Mouse (Mus musculus) liver, embryonic 16.5 days (tissue): ENCODE results near the gene Dnmt1. TPM values are rescaled to one million over a fixed set of nuclear protein-coding genes. Genes with fewer than 3 reads are reported as not detected.

Source experiments
- ATAC-seq: fragments of 200-750 bp; cut with Nextera tagmentation; 2 replicates; pipeline ENCODE4 v1.8.0; 2017; ENCODE audit warnings: low read depth, mild to moderate bottlenecking, moderate number of reproducible peaks, moderate library complexity
- H3K27ac ChIP-seq: fragments of 300-500 bp; sonication (generic); 2 replicates; pipeline ENCODE4 v1.5.1; 2014; ENCODE audit warnings: mild to moderate bottlenecking, low read length
- H3K27me3 ChIP-seq: fragments of 300-500 bp; sonication (generic); 2 replicates; pipeline ENCODE4 v1.6.1; 2014; ENCODE audit warnings: low read depth, low read length, mixed read lengths; ENCODE audit not compliant: control insufficient read depth, insufficient read depth
- H3K36me3 ChIP-seq: fragments of 300-500 bp; sonication (generic); 2 replicates; pipeline ENCODE4 v1.6.1; 2014; ENCODE audit warnings: mild to moderate bottlenecking; ENCODE audit not compliant: control insufficient read depth, insufficient read depth
- H3K4me1 ChIP-seq: fragments of 300-500 bp; sonication (generic); 2 replicates; pipeline ENCODE4 v1.6.1; 2014; ENCODE audit warnings: low read depth, low read length, mixed read lengths; ENCODE audit not compliant: control insufficient read depth
- H3K4me2 ChIP-seq: fragments of 300-500 bp; sonication (generic); 2 replicates; pipeline ENCODE4 v1.6.1; 2014; ENCODE audit warnings: low read depth, low read length, mixed read lengths
- H3K4me3 ChIP-seq: fragments of 300-500 bp; sonication (generic); 2 replicates; pipeline ENCODE4 v1.5.1; 2014; ENCODE audit warnings: low read depth, mild to moderate bottlenecking, low read length
- H3K9ac ChIP-seq: fragments of 300-500 bp; sonication (generic); 2 replicates; pipeline ENCODE4 v1.6.1; 2014; ENCODE audit warnings: low read depth, low read length
- H3K9me3 ChIP-seq: fragments of 300-500 bp; sonication (generic); replicated peaks from 2 replicates; pipeline ENCODE4 v1.6.1; 2016; ENCODE audit warnings: low read length; ENCODE audit not compliant: control insufficient read depth
- WGBS: fragments of 180-500 bp; shearing (Covaris S2); extraction: QIAGEN DNeasy Blood & Tissue Kit; methylation state at CpG from one replicate; pipeline ENCODE4 v1.1.7; 2014; ENCODE audit not compliant: insufficient replicate concordance; 5-methylcytosine and 5-hydroxymethylcytosine counted together
- polyA plus RNA-seq: library from polyadenylated mRNA; unstranded; fragments of >200 nt; fragmentation: Nextera tagmentation; extraction: Ambion mirVana; gene quantifications from 2 replicates; pipeline ENCODE4 v1.2.1, GENCODE M21; 2015

Dnmt1 gene
- polyA plus RNA-seq, 1 experiment from 2014 or later: 55.7 TPM

DNA sequence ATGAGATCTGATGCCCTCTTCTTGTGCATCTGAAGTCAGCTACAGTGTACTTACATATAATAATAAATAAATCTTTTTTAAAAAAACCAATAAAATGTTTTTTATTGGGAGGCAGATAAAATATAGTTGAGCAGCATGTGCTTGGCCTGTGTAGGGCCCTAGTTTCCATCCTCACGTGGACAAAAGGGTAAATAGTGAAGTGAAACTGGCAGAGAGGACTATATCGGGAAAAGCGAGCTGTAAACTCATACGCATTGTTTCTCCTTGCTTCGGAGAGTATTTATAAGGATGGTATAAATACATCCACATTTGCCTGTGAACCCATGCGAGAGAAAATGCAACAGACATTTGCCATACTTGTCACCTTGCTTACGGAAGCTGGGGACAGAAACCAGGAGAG lies 20.1 kb upstream of the Dnmt1 start:
- no peak overlapping the region for H3K27ac ChIP-seq
- ATAC-seq: no peak
- no peaks in the 10 kb centered on the region for H3K9me3 ChIP-seq
- 70% methylated on average over 7 of the region's 7 CpGs for WGBS
- H3K4me2 ChIP-seq: no peak overlapping the region
- no peaks in the 10 kb centered on the region; the same call in 1 of the 2 replicates for H3K27me3 ChIP-seq
- H3K9ac ChIP-seq: no peak overlapping the region
- no peak overlapping the region for H3K4me3 ChIP-seq
- H3K4me1 ChIP-seq: peaks cover 17% of the 10 kb centered on the region
- H3K36me3 ChIP-seq: no peaks in the 10 kb centered on the region

DNA sequence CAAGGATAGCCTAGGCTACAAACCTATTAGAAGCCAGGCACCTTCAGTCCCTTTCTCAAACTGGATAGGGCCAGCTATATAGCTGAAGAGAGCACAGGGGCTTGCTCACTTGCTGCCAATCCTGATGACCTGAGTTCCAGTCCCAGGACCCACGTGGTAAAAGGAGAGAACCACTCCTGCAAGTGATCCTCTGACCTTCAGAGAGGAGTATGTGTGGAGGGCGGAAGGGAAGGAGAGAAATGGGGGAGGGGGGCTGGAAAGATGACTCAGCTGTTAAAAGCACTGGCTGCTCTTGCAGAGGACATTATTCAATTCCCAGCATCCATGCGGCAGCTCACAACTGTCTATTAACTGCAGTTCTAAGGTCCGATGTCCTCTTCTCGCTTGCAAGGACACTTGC lies 19.5 kb upstream of the Dnmt1 start:
- no peak overlapping the region for H3K27ac ChIP-seq
- no peaks in the 10 kb centered on the region for H3K36me3 ChIP-seq
- H3K27me3 ChIP-seq: no peaks in the 10 kb centered on the region; the same call in 1 of the 2 replicates
- H3K4me1 ChIP-seq: peaks cover 17% of the 10 kb centered on the region
- no peak overlapping the region for H3K4me3 ChIP-seq
- H3K9ac ChIP-seq: no peak overlapping the region
- H3K9me3 ChIP-seq: no peaks in the 10 kb centered on the region
- WGBS: 55% methylated on average over 5 of the region's 5 CpGs
- H3K4me2 ChIP-seq: no peak overlapping the region
- ATAC-seq: no peak

DNA sequence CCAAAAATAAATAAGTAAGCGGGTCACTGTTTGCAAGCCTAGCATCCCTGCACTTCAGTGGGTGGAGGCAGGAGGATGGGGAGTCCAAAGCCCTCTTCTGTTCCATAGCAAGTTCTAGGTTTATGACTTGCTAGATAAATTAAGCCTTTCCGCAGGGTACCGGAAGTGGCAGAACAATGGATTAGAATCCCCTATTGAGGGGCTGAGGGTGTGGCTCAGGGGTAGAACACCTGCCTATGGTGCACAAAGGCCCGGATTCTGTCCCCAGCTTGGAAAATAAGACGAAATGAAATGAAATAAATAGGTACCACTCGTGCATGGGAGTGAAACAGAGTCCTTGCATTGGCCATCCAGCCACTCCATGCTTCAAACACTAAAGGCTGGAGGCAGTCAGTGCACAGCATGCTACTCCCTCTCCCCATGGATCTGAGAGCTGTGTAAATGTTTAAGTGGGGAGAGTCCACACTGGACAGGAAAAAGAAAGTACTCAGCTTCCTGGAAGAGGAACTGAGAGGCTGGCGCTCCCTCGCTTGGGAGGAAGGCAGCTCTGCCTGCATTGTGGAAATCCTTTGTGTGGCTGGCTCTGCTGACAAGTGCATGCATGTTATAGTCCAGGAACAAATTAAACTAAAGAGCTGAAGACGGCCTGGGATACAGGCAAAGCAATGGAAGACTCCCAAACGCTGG lies 18.9 kb upstream of the Dnmt1 start:
- no peak overlapping the region for H3K4me2 ChIP-seq
- H3K9me3 ChIP-seq: no peaks in the 10 kb centered on the region
- no peak for ATAC-seq
- H3K4me1 ChIP-seq: peaks cover 17% of the 10 kb centered on the region
- H3K36me3 ChIP-seq: no peaks in the 10 kb centered on the region
- no peaks in the 10 kb centered on the region; the same call in 1 of the 2 replicates for H3K27me3 ChIP-seq
- WGBS: 58% methylated on average over 10 of the region's 10 CpGs
- no peak overlapping the region for H3K9ac ChIP-seq
- H3K27ac ChIP-seq: no peak overlapping the region
- H3K4me3 ChIP-seq: no peak overlapping the region

DNA sequence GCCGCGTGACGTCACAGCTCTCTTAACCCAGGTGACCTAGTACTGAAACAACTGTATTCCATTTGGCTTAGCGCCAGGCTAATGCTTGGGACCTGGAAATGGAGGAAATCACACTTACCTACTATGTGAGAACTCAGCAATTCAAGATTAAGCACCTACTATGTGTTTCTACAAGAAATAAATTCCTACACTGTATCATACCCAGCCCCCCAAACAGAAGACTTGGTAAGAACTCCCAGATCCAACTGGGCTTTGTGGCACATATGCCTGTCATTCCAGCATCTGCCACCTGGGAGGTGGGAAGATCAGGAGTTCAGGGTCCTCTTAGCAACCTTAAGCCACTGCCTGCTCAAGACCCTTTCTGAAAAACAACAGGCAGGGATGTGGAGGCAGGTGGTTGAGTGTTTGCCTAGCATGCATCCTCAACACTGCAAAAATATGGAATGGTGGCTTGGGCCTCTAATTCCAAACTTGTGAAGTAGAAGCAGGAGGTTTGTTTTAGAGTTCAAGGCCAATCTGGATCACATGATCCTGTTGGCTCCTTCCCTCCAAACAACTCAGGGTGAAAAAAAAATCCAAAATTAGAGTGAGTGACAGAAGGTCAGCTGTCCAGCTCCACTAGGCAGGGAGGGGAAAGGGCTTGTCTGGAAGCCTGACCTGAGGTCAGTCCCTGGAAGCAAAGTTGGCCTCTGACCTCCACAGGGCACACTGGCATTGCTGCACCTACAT lies 17.4 kb upstream of the Dnmt1 start:
- Histone ChIP-seq H3K4me2 (peak overlapping the region; percentile 92), H3K27ac (no peak overlapping the region; the same call in 1 of the 2 replicates), H3K4me1 (peaks cover 17% of the 10 kb centered on the region), H3K36me3 (no peaks in the 10 kb centered on the region), H3K9me3 (no peaks in the 10 kb centered on the region), H3K27me3 (no peaks in the 10 kb centered on the region; the same call in 1 of the 2 replicates), H3K9ac (no peak overlapping the region), H3K4me3 (peak overlapping the region; percentile 78)
- WGBS: 5% methylated on average over 4 of the region's 4 CpGs
- ATAC-seq: no peak

DNA sequence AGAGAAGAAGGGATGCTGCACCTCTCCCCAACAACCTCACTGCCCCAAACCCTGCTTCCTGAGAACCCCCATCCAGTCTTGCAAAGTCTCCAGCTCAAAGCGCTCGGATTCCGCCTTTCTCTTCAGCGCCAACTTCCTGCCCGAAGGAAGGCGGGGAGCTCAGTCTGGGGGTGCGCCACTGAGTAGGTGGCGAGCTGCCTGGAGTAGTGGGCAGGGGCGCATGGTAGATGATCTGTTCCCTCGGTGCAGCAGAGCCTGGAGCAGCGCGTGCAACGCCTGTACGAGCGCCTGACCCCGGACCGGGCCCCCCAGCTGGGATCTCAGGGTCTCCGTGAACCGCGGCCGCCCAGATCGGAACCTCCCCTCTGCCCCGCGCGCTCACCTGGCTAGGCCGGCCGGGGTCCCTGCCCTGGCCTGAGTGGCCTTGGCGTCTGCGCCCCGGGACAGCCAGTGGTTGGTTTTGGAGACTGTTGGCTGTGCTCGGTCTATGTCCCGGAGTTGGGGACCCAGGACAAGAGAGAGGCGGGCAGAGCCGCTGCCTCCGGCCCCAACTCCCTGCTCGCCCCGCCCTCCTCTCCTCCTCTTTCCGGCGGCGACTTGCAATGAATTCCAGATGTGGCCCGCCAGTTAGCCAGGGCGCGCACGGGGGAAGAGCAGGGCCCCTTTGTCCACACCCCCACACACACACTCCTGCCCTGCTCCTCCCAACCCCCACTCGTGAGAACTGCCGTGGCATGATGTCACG lies 16.7 kb upstream of the Dnmt1 start, which contains the start of gene S1pr2:
TSS of gene S1pr2 (minus strand) at position 566 of the 745 bp plus-strand sequence.
- H3K4me1 ChIP-seq: peaks cover 17% of the 10 kb centered on the region

DNA sequence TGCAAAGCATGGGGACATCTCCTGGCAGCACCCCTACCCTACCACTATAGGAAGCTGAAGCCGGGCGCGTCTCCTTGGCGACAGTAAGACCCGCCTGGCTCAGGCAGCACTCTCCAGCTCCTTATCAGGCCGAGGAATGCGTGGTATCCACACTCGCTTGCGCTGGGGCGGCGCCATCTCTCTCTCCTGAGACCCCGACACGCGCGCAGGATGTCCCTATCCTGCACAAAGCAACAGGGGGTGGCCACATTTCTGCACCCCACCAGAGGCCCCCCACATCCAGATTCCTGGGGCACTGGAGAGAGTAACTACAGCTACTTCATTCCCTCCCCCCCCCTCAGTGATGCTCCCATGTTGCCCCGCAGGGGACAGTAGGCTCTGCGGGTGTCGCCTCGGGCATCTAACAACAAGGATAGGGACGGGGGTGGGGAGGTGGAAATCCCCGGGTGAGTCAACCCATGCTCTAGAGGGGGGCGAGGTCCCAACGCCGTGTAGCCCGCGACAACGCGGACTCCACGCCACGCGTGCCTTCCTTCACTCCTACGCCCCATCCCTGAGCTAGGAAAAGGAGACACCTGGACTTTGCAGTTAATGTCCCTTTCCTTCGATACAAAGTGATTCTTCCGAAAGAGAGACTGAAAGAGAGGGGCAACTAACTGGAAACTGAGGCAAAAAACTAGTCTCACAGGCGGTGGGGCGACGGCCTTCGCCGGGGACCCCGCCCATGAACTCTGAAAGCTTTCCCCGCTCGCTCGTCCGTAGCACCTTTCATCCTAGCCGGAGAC lies 15.9 kb upstream of the Dnmt1 start:
- Histone ChIP-seq H3K9ac (peak overlapping the region; percentile 72), H3K4me3 (peak overlapping the region; percentile 78), H3K9me3 (no peaks in the 10 kb centered on the region), H3K27ac (peak overlapping the region; percentile 79; the same call in 1 of the 2 replicates), H3K27me3 (no peaks in the 10 kb centered on the region; the same call in 1 of the 2 replicates), H3K4me1 (peaks cover 17% of the 10 kb centered on the region), H3K4me2 (peak overlapping the region; percentile 92), H3K36me3 (no peaks in the 10 kb centered on the region)
- WGBS: under 1% methylated on average over 45 of the region's 45 CpGs
- ATAC-seq: no peak; the same call in 1 of the 2 replicates

More for the DNA sequence above, 16.7 kb upstream of the Dnmt1 start, which contains the start of gene S1pr2:
- peak within 1 kb of the TSS; percentile 79 for H3K27ac ChIP-seq
- H3K27me3 ChIP-seq: no peaks in the 10 kb centered on the region; the same call in 1 of the 2 replicates
- under 1% methylated on average over 47 of the region's 47 CpGs for WGBS
- H3K4me2 ChIP-seq: peak within 1 kb of the TSS; percentile 92
- peak; percentile 69 for ATAC-seq
- H3K36me3 ChIP-seq: no peaks in the 10 kb centered on the region
- H3K9me3 ChIP-seq: no peaks in the 10 kb centered on the region
- H3K4me3 ChIP-seq: peak within 1 kb of the TSS; percentile 78
- H3K9ac ChIP-seq: peak within 1 kb of the TSS; percentile 72

DNA sequence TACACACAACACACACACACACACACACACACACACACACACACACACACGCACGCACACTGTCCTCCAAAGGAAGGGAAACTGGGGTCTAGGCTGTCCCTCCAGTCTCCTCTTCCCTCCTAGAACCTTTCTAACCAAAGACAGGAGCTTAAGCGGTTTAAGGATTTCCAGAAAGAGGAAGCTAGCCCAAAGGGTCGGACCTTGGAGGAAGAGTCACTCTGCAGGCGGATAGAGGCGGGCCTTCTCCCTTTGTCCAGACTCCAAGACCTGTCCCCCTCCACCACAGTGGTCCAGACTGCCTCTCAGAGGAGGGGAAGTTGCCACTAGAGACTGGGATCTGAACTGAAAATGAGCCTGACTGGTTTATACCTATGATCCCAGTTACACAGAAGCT lies 14.0 kb upstream of the Dnmt1 start:
- no peak overlapping the region for H3K4me2 ChIP-seq
- H3K4me1 ChIP-seq: peaks cover 17% of the 10 kb centered on the region
- 35% methylated on average over 4 of the region's 6 CpGs for WGBS

DNA sequence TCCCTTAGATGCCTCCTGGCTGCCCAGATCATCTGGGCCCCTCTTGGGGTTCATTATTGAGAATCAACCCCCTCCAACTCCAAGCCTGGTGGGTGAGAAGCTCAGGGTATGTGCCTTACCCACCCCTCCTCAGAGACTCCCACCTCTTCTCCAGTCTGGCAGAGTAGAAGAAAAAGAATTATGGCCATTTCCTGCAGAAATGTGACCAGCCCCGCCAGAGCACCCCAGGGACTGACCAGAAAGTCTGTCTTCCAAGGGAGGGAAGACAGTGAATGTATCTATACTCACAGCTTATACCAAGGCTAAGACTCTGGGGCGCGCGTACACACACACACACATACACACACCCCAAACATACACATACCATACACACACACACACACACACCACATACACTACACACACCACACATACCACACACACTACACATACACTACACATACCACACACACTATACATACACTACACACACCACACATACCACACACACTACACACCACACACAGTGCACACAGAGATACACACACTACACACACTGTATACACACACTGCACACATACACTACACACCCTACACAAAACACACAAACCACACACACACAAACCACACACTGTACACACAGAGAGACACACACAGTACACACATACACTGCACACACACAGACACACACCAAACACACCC lies 13.5 kb upstream of the Dnmt1 start:
- H3K27ac ChIP-seq: no peak overlapping the region
- no peaks in the 10 kb centered on the region for H3K36me3 ChIP-seq
- no peak overlapping the region for H3K9ac ChIP-seq
- no peak overlapping the region for H3K4me2 ChIP-seq
- H3K4me1 ChIP-seq: peaks cover 15% of the 10 kb centered on the region
- H3K4me3 ChIP-seq: no peak overlapping the region
- no peak for ATAC-seq
- no peaks in the 10 kb centered on the region; the same call in 1 of the 2 replicates for H3K27me3 ChIP-seq
- WGBS: 76% methylated on average over 4 of the region's 4 CpGs
- no peaks in the 10 kb centered on the region for H3K9me3 ChIP-seq

More for the DNA sequence above, 14.0 kb upstream of the Dnmt1 start:
- ATAC-seq: no peak
- H3K9ac ChIP-seq: no peak overlapping the region
- no peaks in the 10 kb centered on the region for H3K36me3 ChIP-seq
- H3K27ac ChIP-seq: peak overlapping the region; percentile 25; the same call in 1 of the 2 replicates
- no peaks in the 10 kb centered on the region; the same call in 1 of the 2 replicates for H3K27me3 ChIP-seq
- no peak overlapping the region for H3K4me3 ChIP-seq
- no peaks in the 10 kb centered on the region for H3K9me3 ChIP-seq
